Mouse (Mus musculus): ENCODE data around the gene Clpp. TPM values are rescaled to one million over a fixed set of nuclear protein-coding genes. Genes with fewer than 3 reads are reported as not detected.

Gene Clpp
- polyA plus RNA-seq, 1 experiment, result 132 TPM

DNA sequence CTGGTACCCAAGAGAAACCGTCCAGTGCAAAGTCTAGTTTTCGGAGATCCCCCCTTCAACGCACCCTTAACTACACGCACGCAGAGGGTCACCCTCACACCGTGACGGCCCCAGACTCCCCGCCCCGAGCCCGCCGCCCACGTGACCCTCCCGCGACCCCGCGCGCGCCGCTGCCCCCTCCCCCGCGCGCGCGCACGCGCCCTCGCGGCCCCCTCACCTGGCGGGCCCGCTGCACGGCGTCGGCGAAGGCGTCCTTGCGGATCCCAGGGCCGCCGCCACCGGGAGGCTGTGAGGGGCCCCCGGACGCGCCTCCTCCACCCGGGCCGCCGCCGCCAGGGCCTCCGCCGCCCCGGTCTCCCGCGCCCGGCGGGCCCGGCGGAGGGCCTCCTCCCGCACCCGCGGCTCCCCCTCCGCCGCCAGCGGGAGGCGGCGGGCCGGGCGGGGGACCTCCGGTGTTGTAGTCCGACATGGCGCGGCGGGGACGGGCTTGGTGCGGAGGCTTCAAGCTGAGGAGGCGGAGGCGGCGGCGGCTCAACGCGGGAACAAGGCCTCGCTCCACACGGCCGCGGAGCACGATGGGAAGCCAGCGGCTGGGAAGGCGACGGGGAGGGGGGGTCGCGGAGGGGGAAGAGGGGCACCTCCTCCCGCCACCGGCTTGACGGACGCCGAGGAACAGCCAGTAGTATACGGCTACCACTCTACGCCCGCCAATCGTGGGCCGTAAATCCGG is 41.0 kb downstream of the Clpp start, which contains the start of gene Khsrp:
Gene Khsrp (minus strand): TSS at position 592 of the 730 bp plus-strand sequence.
- H3K27ac ChIP-seq (ENCODE audit: insufficient read depth, low read depth, low read length), result peak within 1 kb of the TSS; percentile 60
- peak within 1 kb of the TSS; percentile 70 for H3K4me3 ChIP-seq (ENCODE audit: low read depth, low read length)
- H3K27me3 ChIP-seq (ENCODE audit: control insufficient read depth, insufficient read depth, low read length), result no peaks in the 10 kb centered on the region
- WGBS, result 1% methylated on average over 93 of the region's 99 CpGs
- peaks cover 16% of the 10 kb centered on the region for H3K36me3 ChIP-seq (ENCODE audit: control insufficient read depth, insufficient read depth, low read length)
- peaks cover 9% of the 10 kb centered on the region for H3K4me1 ChIP-seq (ENCODE audit: control insufficient read depth, insufficient read depth, insufficient read length, low read length)
- TF ChIP-seq CTCF (IDR thresholded peaks at IDR 0.05; ENCODE audit: extremely low read depth, insufficient read length, insufficient replicate concordance, low read depth, low read length), result no peak
- TF ChIP-seq POLR2A (IDR thresholded peaks at IDR 0.05; ENCODE audit: low read depth, low read length), result peak; percentile 46

DNA sequence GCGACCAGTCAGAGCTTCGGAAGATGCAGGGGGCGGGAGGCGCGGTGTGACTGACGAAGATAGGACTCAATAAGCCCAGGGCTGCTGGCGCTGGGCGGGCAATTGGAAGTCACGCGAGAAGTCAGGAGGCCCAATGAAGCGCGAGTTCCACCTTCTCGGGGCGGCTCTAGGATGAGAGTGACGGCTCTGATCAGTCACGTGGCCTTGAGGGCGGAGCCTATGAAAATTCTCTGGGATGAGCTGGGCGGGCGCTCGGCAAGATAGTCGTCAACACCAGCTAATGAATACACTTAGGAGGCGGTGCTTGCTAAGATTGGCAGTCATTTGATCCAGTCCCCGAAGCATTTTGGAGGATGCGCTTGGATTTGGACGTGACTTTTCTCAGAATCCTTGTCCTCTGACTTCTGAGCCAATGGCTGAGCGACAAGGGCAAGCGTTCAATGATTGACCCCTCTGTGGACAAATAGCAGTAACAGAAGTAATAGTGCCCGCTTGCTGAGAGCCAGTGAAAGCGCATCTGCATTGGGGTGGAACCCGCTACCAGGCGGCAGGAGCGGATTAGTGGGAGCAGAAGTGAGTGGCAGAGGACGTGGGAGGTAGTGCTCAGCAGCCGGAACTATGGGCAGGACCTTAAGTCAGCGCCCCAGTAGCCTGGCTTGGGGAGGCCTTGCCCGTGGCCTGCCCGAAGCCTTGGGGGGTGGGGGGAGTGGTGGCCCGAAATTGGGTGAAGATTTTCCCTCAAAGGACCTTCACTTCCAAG is 41.7 kb downstream of the Clpp start:
- TF ChIP-seq POLR2A (IDR thresholded peaks at IDR 0.05; ENCODE audit: low read depth, low read length), result peak; percentile 89
- no peak for TF ChIP-seq CTCF (IDR thresholded peaks at IDR 0.05; ENCODE audit: extremely low read depth, insufficient read length, insufficient replicate concordance, low read depth, low read length)
- Histone ChIP-seq H3K4me3 (ENCODE audit: low read depth, low read length) (peak overlapping the region; percentile 59), H3K27me3 (ENCODE audit: control insufficient read depth, insufficient read depth, low read length) (no peaks in the 10 kb centered on the region), H3K36me3 (ENCODE audit: control insufficient read depth, insufficient read depth, low read length) (peaks cover 9% of the 10 kb centered on the region), H3K27ac (ENCODE audit: insufficient read depth, low read depth, low read length) (peak overlapping the region; percentile 60), H3K4me1 (ENCODE audit: control insufficient read depth, insufficient read depth, insufficient read length, low read length) (peaks cover 9% of the 10 kb centered on the region)
- WGBS, result under 1% methylated on average over 38 of the region's 38 CpGs

DNA sequence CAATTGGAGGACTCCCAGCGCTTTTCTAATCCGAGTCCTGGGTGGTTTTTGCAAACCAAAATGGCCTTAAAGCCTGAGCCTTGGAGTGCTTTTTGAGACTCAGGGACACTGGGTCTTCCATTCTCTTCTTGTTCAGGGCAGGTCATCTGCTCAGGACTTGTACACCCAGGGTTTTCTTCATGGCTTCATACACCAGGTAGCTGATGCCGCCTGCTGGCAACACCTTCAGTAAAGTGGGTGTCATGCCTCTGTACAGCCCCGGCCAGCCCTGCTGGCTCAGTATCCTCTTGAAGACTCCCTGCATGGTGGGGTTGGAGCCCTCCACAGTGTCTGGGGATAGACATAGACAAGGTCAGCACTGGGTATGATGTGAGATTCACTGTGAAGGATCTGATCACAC is 42.7 kb downstream of the Clpp start:
- 93% methylated on average over 4 of the region's 4 CpGs for WGBS
- H3K4me1 ChIP-seq (ENCODE audit: control insufficient read depth, insufficient read depth, insufficient read length, low read length), result peaks cover 9% of the 10 kb centered on the region
- H3K27ac ChIP-seq (ENCODE audit: insufficient read depth, low read depth, low read length), result no peak overlapping the region
- no peak for TF ChIP-seq CTCF (IDR thresholded peaks at IDR 0.05; ENCODE audit: extremely low read depth, insufficient read length, insufficient replicate concordance, low read depth, low read length)
- TF ChIP-seq POLR2A (IDR thresholded peaks at IDR 0.05; ENCODE audit: low read depth, low read length), result no peak
- peaks cover 4% of the 10 kb centered on the region; the same call in 1 of the 2 replicates for H3K36me3 ChIP-seq (ENCODE audit: control insufficient read depth, insufficient read depth, low read length)
- H3K4me3 ChIP-seq (ENCODE audit: low read depth, low read length), result no peak overlapping the region
- H3K27me3 ChIP-seq (ENCODE audit: control insufficient read depth, insufficient read depth, low read length), result no peaks in the 10 kb centered on the region

DNA sequence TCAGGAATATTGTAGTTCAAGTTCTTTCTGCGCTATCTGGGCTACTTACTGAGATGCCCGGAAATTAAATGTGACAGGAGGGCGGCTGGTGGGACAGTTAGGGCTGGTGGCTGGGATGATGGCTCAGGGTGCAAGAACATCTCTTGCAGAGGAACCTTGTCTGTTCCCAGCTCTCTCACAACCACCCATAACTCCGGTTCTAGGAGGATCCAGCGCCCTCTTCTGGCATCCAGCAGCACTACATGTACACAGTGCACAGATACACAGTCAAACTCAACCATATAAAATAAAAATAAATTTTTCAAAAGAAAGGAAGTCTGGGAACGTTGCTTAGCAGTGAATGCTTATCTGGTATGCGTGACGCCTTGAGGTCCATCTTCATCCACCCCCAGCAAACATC is 48.9 kb downstream of the Clpp start:
- WGBS, result 44% methylated on average over 8 of the region's 8 CpGs
- TF ChIP-seq CTCF (IDR thresholded peaks at IDR 0.05; ENCODE audit: extremely low read depth, insufficient read length, insufficient replicate concordance, low read depth, low read length) (no peak), POLR2A (IDR thresholded peaks at IDR 0.05; ENCODE audit: low read depth, low read length) (no peak)
- no peaks in the 10 kb centered on the region for H3K4me1 ChIP-seq (ENCODE audit: control insufficient read depth, insufficient read depth, insufficient read length, low read length)
- H3K27ac ChIP-seq (ENCODE audit: insufficient read depth, low read depth, low read length), result no peak overlapping the region
- H3K27me3 ChIP-seq (ENCODE audit: control insufficient read depth, insufficient read depth, low read length), result no peaks in the 10 kb centered on the region
- H3K4me3 ChIP-seq (ENCODE audit: low read depth, low read length), result no peak overlapping the region
- no peaks in the 10 kb centered on the region for H3K36me3 ChIP-seq (ENCODE audit: control insufficient read depth, insufficient read depth, low read length)

GRCm38 (mm10) chr17:57041554-57041953 is 51.4 kb downstream of the Clpp start, which contains the start of gene Slc25a41:
TSS of gene Slc25a41 (minus strand) at chr17:57041654.
- H3K27me3 ChIP-seq (ENCODE audit: control insufficient read depth, insufficient read depth, low read length), result no peaks in the 10 kb centered on the region
- no peaks in the 10 kb centered on the region for H3K36me3 ChIP-seq (ENCODE audit: control insufficient read depth, insufficient read depth, low read length)
- 74% methylated on average over 8 of the region's 8 CpGs for WGBS
- no peak for TF ChIP-seq CTCF (IDR thresholded peaks at IDR 0.05; ENCODE audit: extremely low read depth, insufficient read length, insufficient replicate concordance, low read depth, low read length)
- no peak within 1 kb of the TSS for H3K4me3 ChIP-seq (ENCODE audit: low read depth, low read length)
- no peaks in the 10 kb centered on the region for H3K4me1 ChIP-seq (ENCODE audit: control insufficient read depth, insufficient read depth, insufficient read length, low read length)
- no peak within 1 kb of the TSS for H3K27ac ChIP-seq (ENCODE audit: insufficient read depth, low read depth, low read length)

Other genes with a start within 250 kb of the Clpp start
- 34.9 and 36.8 TPM in 2 replicates for gene Nrtn, start 232.8 kb upstream of the Clpp start, polyA plus RNA-seq (2012; rRNA removed)
- 32.1 and 55.6 TPM in 2 replicates for gene Dus3l, start 225.5 kb upstream of the Clpp start, polyA plus RNA-seq (2012; rRNA removed)
- 2.0 and 3.7 TPM in 2 replicates for gene Prr22, start 220.1 kb upstream of the Clpp start, polyA plus RNA-seq (2012; rRNA removed)
- gene Rfx2, start 159.3 kb upstream of the Clpp start, polyA plus RNA-seq (2012; rRNA removed), result 7.7 and 15.4 TPM in 2 replicates
- not detected in 2 replicates for gene Acsbg2, start 115.9 kb upstream of the Clpp start, polyA plus RNA-seq (2012; rRNA removed)
- not detected in 2 replicates for gene 1700061G19Rik, start 114.8 kb upstream of the Clpp start, polyA plus RNA-seq (2012; rRNA removed)
- gene Mllt1, start 54.9 kb upstream of the Clpp start, polyA plus RNA-seq (2012; rRNA removed), result 25.0 and 46.3 TPM in 2 replicates
- 9.0 and 28.9 TPM in 2 replicates for gene Acer1, start 8.2 kb upstream of the Clpp start, polyA plus RNA-seq (2012; rRNA removed)
- 40.8 and 63.7 TPM in 2 replicates for gene Alkbh7, start 7.0 kb downstream of the Clpp start, polyA plus RNA-seq (2012; rRNA removed)
- not detected in 2 replicates for gene Pspn, start 9.7 kb downstream of the Clpp start, polyA plus RNA-seq (2012; rRNA removed)
- gene Gtf2f1, start 21.0 kb downstream of the Clpp start, polyA plus RNA-seq (2012; rRNA removed), result 17.1 and 43.5 TPM in 2 replicates
- not detected in 2 replicates for gene Gm17949, start 21.2 kb downstream of the Clpp start, polyA plus RNA-seq (2012; rRNA removed)
- gene Khsrp, start 41.2 kb downstream of the Clpp start, polyA plus RNA-seq (2012; rRNA removed), result 32.3 and 66.4 TPM in 2 replicates
- gene Slc25a41, start 51.3 kb downstream of the Clpp start, polyA plus RNA-seq (2012; rRNA removed), result not detected in 2 replicates
- 184 and 395 TPM in 2 replicates for gene Crb3, start 68.8 kb downstream of the Clpp start, polyA plus RNA-seq (2012; rRNA removed)
- gene Slc25a23, start 69.6 kb downstream of the Clpp start, polyA plus RNA-seq (2012; rRNA removed), result 13.3 and 14.3 TPM in 2 replicates
- 9.1 and 13.6 TPM in 2 replicates for gene Dennd1c, start 88.2 kb downstream of the Clpp start, polyA plus RNA-seq (2012; rRNA removed)
- gene Tubb4a, start 97.5 kb downstream of the Clpp start, polyA plus RNA-seq (2012; rRNA removed), result 3.3 TPM in 2 replicates
- gene Tnfsf9, start 115.0 kb downstream of the Clpp start, polyA plus RNA-seq (2012; rRNA removed), result 2.3 and 2.6 TPM in 2 replicates
- not detected in 2 replicates for gene Cd70, start 159.5 kb downstream of the Clpp start, polyA plus RNA-seq (2012; rRNA removed)
- 0.79 and 0.98 TPM in 2 replicates for gene Tnfsf14, start 203.9 kb downstream of the Clpp start, polyA plus RNA-seq (2012; rRNA removed)
- 17.9 and 40.9 TPM in 2 replicates for gene C3, start 237.8 kb downstream of the Clpp start, polyA plus RNA-seq (2012; rRNA removed)